Mouse (Mus musculus) gastrocnemius, adult 8-10 months (tissue): ENCODE results near the gene Clec10a. TPM values are rescaled to one million over a fixed set of nuclear protein-coding genes. Genes with fewer than 3 reads are reported as not detected.
"Not testable (repeated sequence)": the region's sequence is repeated elsewhere in the genome, so short reads cannot be mapped to it uniquely, and the experiment has no call there.

Experiments
- DNase-seq, 2 experiments: peaks; one replicate each; pipeline ENCODE4 v3.0.0; 2022; ENCODE audit warnings: low spot score in 2 of 2
- total RNA-seq, 4 experiments: library from RNA; stranded (reverse); gene quantifications; 2 replicates each; pipeline ENCODE4 v1.2.4; 2022

The Clec10a gene
- total RNA-seq: 1 to 10 TPM; 1.6 to 3.6 (median 2.8) TPM

- not testable (repeated sequence) for DNase-seq
Observed at GRCm38 (mm10) chr11:70155897-70156296, at the start of gene Clec10a. TSS of gene Clec10a (plus strand) at chr11:70156197.

GRCm38 (mm10) chr11:70107085-70107484 is 48.9 kb upstream of the Clec10a start:
- no peak for DNase-seq

- DNase-seq: no peak
Observed at GRCm38 (mm10) chr11:70110146-70110545, 45.9 kb upstream of the Clec10a start.

GRCm38 (mm10) chr11:70114562-70114961 is 41.4 kb upstream of the Clec10a start:
- no peak for DNase-seq

GRCm38 (mm10) chr11:70115901-70116300 is 40.1 kb upstream of the Clec10a start:
- DNase-seq: no peak

GRCm38 (mm10) chr11:70129926-70130379 is 26.0 kb upstream of the Clec10a start, which contains the start of gene Mgl2:
TSS of gene Mgl2 (plus strand) at chr11:70130329.
- DNase-seq: no peak

- DNase-seq: not testable (repeated sequence)
Observed at GRCm38 (mm10) chr11:70135001-70135400, 21.0 kb upstream of the Clec10a start.

- not testable (repeated sequence) for DNase-seq
Observed at GRCm38 (mm10) chr11:70135925-70136324, 20.1 kb upstream of the Clec10a start.

GRCm38 (mm10) chr11:70139171-70139570 is 16.8 kb upstream of the Clec10a start:
- no peak for DNase-seq

- DNase-seq: no peak
Observed at GRCm38 (mm10) chr11:70151072-70151471, 4.9 kb upstream of the Clec10a start.

- DNase-seq: no peak
Observed at GRCm38 (mm10) chr11:70162336-70162735, 6.3 kb downstream of the Clec10a start.

- DNase-seq: no peak
Observed at GRCm38 (mm10) chr11:70165972-70166921, 10.2 kb downstream of the Clec10a start.

- DNase-seq: no peak
Observed at GRCm38 (mm10) chr11:70168136-70168535, 12.1 kb downstream of the Clec10a start.

GRCm38 (mm10) chr11:70169471-70169870 is 13.5 kb downstream of the Clec10a start:
- DNase-seq: not testable (repeated sequence)

- no peak for DNase-seq
Observed at GRCm38 (mm10) chr11:70170291-70170690, 14.3 kb downstream of the Clec10a start.

GRCm38 (mm10) chr11:70171181-70171580 is 15.2 kb downstream of the Clec10a start:
- no peak for DNase-seq

GRCm38 (mm10) chr11:70171847-70172246 is 15.8 kb downstream of the Clec10a start:
- DNase-seq: no peak

- no peak for DNase-seq
Observed at GRCm38 (mm10) chr11:70172298-70172697, 16.3 kb downstream of the Clec10a start.

GRCm38 (mm10) chr11:70174491-70174890 is 18.5 kb downstream of the Clec10a start:
- no peak for DNase-seq

GRCm38 (mm10) chr11:70177647-70178046 is 21.6 kb downstream of the Clec10a start:
- no peak for DNase-seq

- no peak for DNase-seq
Observed at GRCm38 (mm10) chr11:70178311-70178710, 22.3 kb downstream of the Clec10a start.

- DNase-seq: no peak
Observed at GRCm38 (mm10) chr11:70178756-70179155, 22.8 kb downstream of the Clec10a start.

- DNase-seq: no peak
Observed at GRCm38 (mm10) chr11:70179401-70179800, 23.4 kb downstream of the Clec10a start.
